Mouse (Mus musculus) bone marrow macrophage, adult 2 months (primary cell): ENCODE measurements at regions not wholly inside any gene's neighbourhood (a gene's known extent, or its start where the extent isn't known, plus 50 kb on each side); places are given as distances from the start of the nearest gene placed in this dataset.
"Not testable (repeated sequence)": the region's sequence is repeated elsewhere in the genome, so short reads cannot be mapped to it uniquely, and the experiment has no call there.

Experiments used
- H3K27ac ChIP-seq: 2 replicates; pipeline ENCODE4 v1.5.1; 2012; ENCODE audit warnings: low read depth, low read length; ENCODE audit not compliant: insufficient read depth
- H3K4me1 ChIP-seq: 2 replicates; pipeline ENCODE4 v1.6.1; 2012; ENCODE audit warnings: low read length; ENCODE audit not compliant: control insufficient read depth, insufficient read depth
- H3K4me3 ChIP-seq: 2 replicates; pipeline ENCODE4 v1.5.1; 2012; ENCODE audit warnings: mild to moderate bottlenecking, low read length, moderate library complexity; ENCODE audit not compliant: insufficient read depth
- CTCF ChIP-seq: IDR thresholded peaks from 2 replicates; pipeline ENCODE4 v1.5.1; 2012; ENCODE audit warnings: low read depth, mild to moderate bottlenecking, low read length, moderate library complexity
- POLR2A ChIP-seq: IDR thresholded peaks from 2 replicates; pipeline ENCODE4 v1.6.1; 2012; ENCODE audit warnings: mild to moderate bottlenecking, low read depth, low read length, borderline replicate concordance

DNA sequence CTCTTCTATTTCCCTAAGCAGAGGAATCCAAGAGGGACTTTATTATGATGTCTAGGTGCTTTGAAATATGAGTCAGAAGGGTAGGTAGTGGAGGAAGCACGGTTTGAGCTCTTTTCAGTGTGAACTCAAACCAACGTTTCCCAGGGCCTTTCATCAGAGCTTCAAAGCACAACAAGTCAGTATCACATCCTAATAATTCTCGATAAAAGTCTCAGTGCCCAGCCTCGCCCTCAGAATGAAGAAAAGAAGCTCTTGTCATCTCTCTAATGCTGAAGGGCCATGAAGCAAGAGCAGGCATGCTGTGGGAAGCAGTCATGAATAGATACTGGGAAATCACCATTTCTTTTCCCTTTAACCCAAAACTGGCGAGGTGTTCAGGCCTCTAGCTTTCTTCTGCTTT lies 440.0 kb upstream of the Sphkap start:
- peaks cover 6% of the 10 kb centered on the region for H3K4me1 ChIP-seq
- no peak overlapping the region for H3K4me3 ChIP-seq
- H3K27ac ChIP-seq = no peak overlapping the region
- TF ChIP-seq CTCF (no peak), POLR2A (no peak)

GRCm38 (mm10) chr1:83844827-83845379 lies 436.9 kb upstream of the Sphkap start:
- Histone ChIP-seq H3K4me3 (no peak overlapping the region), H3K27ac (no peak overlapping the region), H3K4me1 (no peaks in the 10 kb centered on the region)
- TF ChIP-seq POLR2A (no peak), CTCF (no peak)

DNA sequence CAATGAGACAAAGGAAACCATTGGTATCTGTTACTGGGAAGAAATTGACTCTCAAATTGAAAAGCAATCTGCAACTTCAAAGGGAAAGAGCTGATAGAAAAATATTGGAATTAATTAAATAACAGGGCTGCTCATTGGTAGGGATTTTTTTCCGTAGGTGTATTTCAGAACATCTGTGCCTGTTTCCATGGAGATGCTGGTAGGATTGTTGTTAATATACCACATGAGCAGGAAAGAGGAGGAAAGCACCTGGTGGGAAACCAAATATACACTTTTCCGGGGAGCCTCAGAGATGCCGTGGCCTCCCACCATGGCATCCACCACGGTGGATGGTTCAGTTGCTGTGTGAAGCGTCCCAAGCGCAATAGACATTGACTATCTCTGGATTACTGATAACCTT lies 428.0 kb upstream of the Sphkap start:
- no peak overlapping the region for H3K27ac ChIP-seq
- H3K4me1 ChIP-seq = 0 out of 2 replicates have a peak, but pooled peaks cover 2% of the 10 kb centered on the region
- TF ChIP-seq CTCF (no peak), POLR2A (no peak)
- no peak overlapping the region for H3K4me3 ChIP-seq

- H3K4me1 ChIP-seq = 0 out of 2 replicates have a peak, but pooled peaks cover 2% of the 10 kb centered on the region
- no peak overlapping the region for H3K27ac ChIP-seq
- H3K4me3 ChIP-seq = no peak overlapping the region
- no peak for TF ChIP-seq CTCF
- no peak for TF ChIP-seq POLR2A
Observed at GRCm38 (mm10) chr1:83832946-83833345, 424.9 kb upstream of the Sphkap start.

- Histone ChIP-seq H3K27ac (no peak overlapping the region), H3K4me3 (no peak overlapping the region), H3K4me1 (0 out of 2 replicates have a peak, but pooled peaks cover 2% of the 10 kb centered on the region)
- TF ChIP-seq POLR2A = no peak
Observed at GRCm38 (mm10) chr1:83831900-83832535, 424.0 kb upstream of the Sphkap start.

GRCm38 (mm10) chr1:83830025-83830645 lies 422.1 kb upstream of the Sphkap start:
- Histone ChIP-seq H3K4me3 (no peak overlapping the region), H3K4me1 (no peaks in the 10 kb centered on the region), H3K27ac (no peak overlapping the region)
- no peak for TF ChIP-seq POLR2A
- TF ChIP-seq CTCF = no peak

GRCm38 (mm10) chr1:83811162-83811561 lies 403.2 kb upstream of the Sphkap start:
- TF ChIP-seq CTCF = 0 out of 2 replicates have a peak, but pooled peaks have one; percentile 10
- not testable (repeated sequence) for H3K27ac ChIP-seq, H3K4me1 ChIP-seq, H3K4me3 ChIP-seq

- H3K4me1 ChIP-seq = no peaks in the 10 kb centered on the region
- no peak overlapping the region for H3K27ac ChIP-seq
- no peak overlapping the region for H3K4me3 ChIP-seq
- no peak for TF ChIP-seq CTCF
- no peak for TF ChIP-seq POLR2A
Observed at GRCm38 (mm10) chr1:83808432-83808831, 400.4 kb upstream of the Sphkap start.

DNA sequence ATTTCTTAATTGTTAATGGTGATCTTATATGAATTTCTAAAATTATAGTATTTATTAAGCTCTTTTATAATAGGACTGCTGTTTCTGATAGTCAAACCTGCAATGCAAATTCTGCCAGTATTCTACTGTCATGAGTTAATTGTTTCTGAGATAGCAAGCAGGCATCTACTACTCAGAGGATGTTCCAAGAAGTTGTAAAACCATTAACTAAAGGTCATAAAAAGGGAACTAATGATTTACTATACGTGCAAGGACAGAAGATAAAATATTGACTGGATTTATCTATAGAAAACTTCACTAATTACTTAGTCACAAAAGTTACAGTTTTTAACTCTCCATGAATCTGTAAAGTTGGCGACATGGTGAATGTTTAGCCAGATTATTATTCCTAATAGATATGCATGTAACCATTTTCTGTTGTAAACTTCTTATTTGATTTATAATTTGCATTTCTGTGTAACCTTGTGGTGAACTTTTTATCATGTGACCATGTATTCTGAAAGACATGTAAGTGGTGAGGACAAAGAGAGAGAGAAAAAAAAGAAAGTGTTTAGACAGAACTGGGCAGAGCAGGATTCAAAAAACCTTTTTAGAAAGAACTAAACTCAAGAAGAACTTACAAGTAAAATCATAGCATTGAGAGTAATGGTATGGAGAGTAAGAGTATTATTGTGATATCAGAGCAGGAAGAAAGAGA lies 395.5 kb upstream of the Sphkap start:
- TF ChIP-seq CTCF = no peak
- no peak for TF ChIP-seq POLR2A
- H3K4me3 ChIP-seq = no peak overlapping the region

GRCm38 (mm10) chr1:83801759-83802158 lies 393.8 kb upstream of the Sphkap start:
- TF ChIP-seq POLR2A (no peak), CTCF (no peak)
- Histone ChIP-seq H3K4me3 (no peak overlapping the region), H3K27ac (no peak overlapping the region), H3K4me1 (no peaks in the 10 kb centered on the region)

More for the DNA sequence above, 395.5 kb upstream of the Sphkap start:
- Histone ChIP-seq H3K27ac (no peak overlapping the region), H3K4me1 (no peaks in the 10 kb centered on the region)
